Mouse (Mus musculus): Measurements from ENCODE around the gene Aes. TPM values are rescaled to one million over a fixed set of nuclear protein-coding genes. Genes with fewer than 3 reads are reported as not detected.

Gene Aes
- polyA plus RNA-seq, 1 experiment from 2014 or later: 324 TPM

DNA sequence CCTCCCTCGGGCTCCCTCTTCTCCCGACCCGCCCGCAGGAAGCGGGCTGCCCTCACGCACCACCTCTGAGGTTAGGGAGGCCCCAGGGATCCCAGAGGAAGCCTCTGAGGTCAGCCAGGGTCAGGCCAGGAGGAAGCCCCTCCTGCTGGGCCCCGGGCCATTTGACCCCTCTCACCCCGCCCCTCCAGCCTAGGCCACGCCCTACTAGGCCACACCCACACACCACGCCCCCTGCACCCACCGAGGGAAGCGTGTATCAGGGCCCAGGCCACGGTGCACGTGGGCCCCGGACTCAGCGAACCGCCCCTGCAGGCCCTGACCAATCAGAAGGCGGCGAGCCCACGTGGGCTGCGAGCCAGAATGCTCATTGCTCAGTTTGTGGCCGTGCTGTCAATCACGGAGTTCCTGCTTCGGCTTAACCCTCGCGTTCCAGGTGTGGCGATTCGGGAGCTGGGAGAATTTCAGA, 41.5 kb downstream of the Aes start, which contains the start of gene Tle6:
Gene Tle6, minus strand, starts transcription at position 336 of the 466 bp plus-strand sequence.
- Histone ChIP-seq H3K9ac (ENCODE audit: low read length) (no peak within 1 kb of the TSS), H3K4me2 (ENCODE audit: low read depth, low read length, severe bottlenecking) (peak within 1 kb of the TSS; percentile 31; the same call in 1 of the 2 replicates), H3K27me3 (ENCODE audit: control insufficient read depth, insufficient read depth, low read length) (peaks cover 51% of the 10 kb centered on the region), H3K4me1 (replicated peaks; ENCODE audit: control insufficient read depth, insufficient read depth, low read length) (peaks cover 22% of the 10 kb centered on the region), H3K9me3 (ENCODE audit: control insufficient read depth, low read length) (no peaks in the 10 kb centered on the region), H3K4me3 (ENCODE audit: low read depth, low read length) (no peak within 1 kb of the TSS; the same call in 1 of the 2 replicates), H3K36me3 (ENCODE audit: control insufficient read depth, insufficient read depth, low read length) (no peaks in the 10 kb centered on the region), H3K27ac (ENCODE audit: low read depth, low read length) (no peak within 1 kb of the TSS)
- peak; percentile 86 for ATAC-seq (replicated peaks; ENCODE audit: low FRiP score)
- DNase-seq (ENCODE audit: low spot score): peak; percentile 98
- WGBS: under 1% methylated on average over 28 of the region's 28 CpGs

DNA sequence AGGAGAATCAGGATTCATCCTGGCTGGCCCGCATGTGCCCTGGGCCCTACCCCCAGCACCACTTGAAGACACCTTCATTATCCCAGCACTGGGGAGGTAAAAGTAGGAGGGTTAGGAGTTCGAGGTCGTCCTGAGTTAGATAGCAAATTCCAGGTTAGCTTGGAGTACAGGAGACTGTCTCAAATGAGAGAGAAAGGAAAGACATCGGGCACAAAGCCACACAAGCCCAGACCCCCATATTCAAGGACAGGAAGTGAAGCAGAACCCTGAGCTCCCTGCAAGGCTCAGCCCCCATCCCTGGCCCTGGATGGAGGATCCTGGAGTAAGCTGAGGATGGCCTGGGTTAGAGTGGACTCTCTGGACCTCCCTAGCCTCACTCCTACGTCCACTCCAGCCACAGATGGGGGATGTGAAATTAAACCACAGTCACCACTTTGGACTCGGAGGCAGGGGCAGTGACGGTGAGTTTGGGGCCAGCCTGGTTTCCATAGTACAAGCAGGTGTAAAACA, 42.2 kb downstream of the Aes start:
- Histone ChIP-seq H3K4me1 (replicated peaks; ENCODE audit: control insufficient read depth, insufficient read depth, low read length) (peaks cover 18% of the 10 kb centered on the region), H3K9ac (ENCODE audit: low read length) (no peak overlapping the region), H3K4me2 (ENCODE audit: low read depth, low read length, severe bottlenecking) (no peak overlapping the region), H3K4me3 (ENCODE audit: low read depth, low read length) (no peak overlapping the region), H3K9me3 (ENCODE audit: control insufficient read depth, low read length) (no peaks in the 10 kb centered on the region), H3K36me3 (ENCODE audit: control insufficient read depth, insufficient read depth, low read length) (no peaks in the 10 kb centered on the region), H3K27ac (ENCODE audit: low read depth, low read length) (no peak overlapping the region), H3K27me3 (ENCODE audit: control insufficient read depth, insufficient read depth, low read length) (peaks cover 45% of the 10 kb centered on the region)
- DNase-seq (ENCODE audit: low spot score): no peak
- 15% methylated on average over 7 of the region's 7 CpGs for WGBS
- ATAC-seq (replicated peaks; ENCODE audit: low FRiP score): no peak

DNA sequence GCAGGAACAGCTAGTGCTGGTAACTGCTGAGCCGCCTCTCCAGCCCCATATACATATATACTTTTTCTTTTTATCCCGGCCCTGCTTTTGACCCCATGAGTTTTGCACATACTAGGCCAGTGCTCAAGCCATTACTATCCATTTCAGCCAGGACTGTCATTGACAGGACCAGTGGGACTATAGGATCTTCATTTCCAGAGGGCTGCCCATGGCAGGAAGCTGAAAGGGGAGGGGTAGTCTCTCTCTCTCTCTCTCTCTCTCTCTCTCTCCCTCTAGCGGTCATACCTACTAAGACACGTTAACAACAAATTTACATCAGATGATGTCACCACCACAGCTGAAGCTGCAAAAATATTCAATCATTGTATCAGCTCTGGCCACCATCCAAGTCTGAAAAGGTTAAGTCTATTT, 43.5 kb downstream of the Aes start:
- H3K4me1 ChIP-seq (replicated peaks; ENCODE audit: control insufficient read depth, insufficient read depth, low read length): peaks cover 8% of the 10 kb centered on the region
- H3K27me3 ChIP-seq (ENCODE audit: control insufficient read depth, insufficient read depth, low read length): peaks cover 33% of the 10 kb centered on the region

DNA sequence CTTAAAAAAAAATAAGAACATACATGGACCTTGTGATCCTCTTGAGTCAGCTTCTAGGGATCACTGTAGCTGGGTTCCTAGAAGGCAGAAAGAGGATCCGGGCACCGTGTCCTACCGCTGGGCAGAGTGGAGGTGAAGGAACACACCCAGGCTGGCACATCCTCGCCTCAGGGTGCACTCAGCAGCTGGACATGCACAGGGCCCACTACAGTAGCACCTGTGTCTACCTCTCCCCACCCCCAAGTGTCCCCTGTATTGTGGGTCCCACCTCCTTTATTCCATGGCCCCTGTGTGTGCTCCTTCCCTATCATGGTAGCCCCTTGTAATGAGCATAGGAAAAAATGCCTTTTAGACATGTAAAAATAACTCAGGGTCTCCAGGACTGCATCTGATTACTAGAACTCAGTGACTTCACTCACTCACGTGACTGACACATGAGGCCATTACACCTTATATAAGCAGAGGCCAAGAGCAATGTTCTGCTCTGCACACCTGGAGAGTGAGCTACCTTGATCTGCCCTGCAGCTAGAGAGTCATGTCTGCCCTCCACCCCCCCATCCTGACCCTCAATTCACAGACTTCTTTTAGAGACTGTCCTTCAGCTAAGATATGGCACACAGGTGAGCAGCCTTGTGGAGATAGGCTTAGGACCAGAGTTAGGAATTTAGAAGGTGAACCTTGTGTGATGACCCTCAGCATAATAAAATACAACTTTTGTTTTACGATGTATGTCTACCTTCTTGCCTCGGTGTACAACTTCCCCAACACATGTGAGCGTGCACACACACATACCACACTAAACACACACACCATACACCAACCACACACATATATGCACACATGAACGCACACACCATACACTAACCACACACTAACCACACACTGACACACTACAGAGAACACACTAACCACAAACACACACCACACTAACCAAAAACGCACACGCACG, 45.0 kb downstream of the Aes start:
- no peak for ATAC-seq (replicated peaks; ENCODE audit: low FRiP score)
- Histone ChIP-seq H3K27ac (ENCODE audit: low read depth, low read length) (no peak overlapping the region), H3K4me2 (ENCODE audit: low read depth, low read length, severe bottlenecking) (no peak overlapping the region), H3K9me3 (ENCODE audit: control insufficient read depth, low read length) (no peaks in the 10 kb centered on the region), H3K4me3 (ENCODE audit: low read depth, low read length) (no peak overlapping the region), H3K9ac (ENCODE audit: low read length) (peak overlapping the region; percentile 20; the same call in 1 of the 2 replicates), H3K4me1 (replicated peaks; ENCODE audit: control insufficient read depth, insufficient read depth, low read length) (peaks cover 8% of the 10 kb centered on the region), H3K36me3 (ENCODE audit: control insufficient read depth, insufficient read depth, low read length) (no peaks in the 10 kb centered on the region), H3K27me3 (ENCODE audit: control insufficient read depth, insufficient read depth, low read length) (peaks cover 20% of the 10 kb centered on the region)
- 83% methylated on average over 12 of the region's 12 CpGs for WGBS
- no peak for DNase-seq (ENCODE audit: low spot score)

More for the DNA sequence above, 43.5 kb downstream of the Aes start:
- Histone ChIP-seq H3K27ac (ENCODE audit: low read depth, low read length) (no peak overlapping the region), H3K4me3 (ENCODE audit: low read depth, low read length) (no peak overlapping the region), H3K9ac (ENCODE audit: low read length) (no peak overlapping the region), H3K4me2 (ENCODE audit: low read depth, low read length, severe bottlenecking) (no peak overlapping the region), H3K36me3 (ENCODE audit: control insufficient read depth, insufficient read depth, low read length) (no peaks in the 10 kb centered on the region), H3K9me3 (ENCODE audit: control insufficient read depth, low read length) (no peaks in the 10 kb centered on the region)
- ATAC-seq (replicated peaks; ENCODE audit: low FRiP score): no peak
- 26% methylated on average over 4 of the region's 4 CpGs for WGBS
- DNase-seq (ENCODE audit: low spot score): no peak

DNA sequence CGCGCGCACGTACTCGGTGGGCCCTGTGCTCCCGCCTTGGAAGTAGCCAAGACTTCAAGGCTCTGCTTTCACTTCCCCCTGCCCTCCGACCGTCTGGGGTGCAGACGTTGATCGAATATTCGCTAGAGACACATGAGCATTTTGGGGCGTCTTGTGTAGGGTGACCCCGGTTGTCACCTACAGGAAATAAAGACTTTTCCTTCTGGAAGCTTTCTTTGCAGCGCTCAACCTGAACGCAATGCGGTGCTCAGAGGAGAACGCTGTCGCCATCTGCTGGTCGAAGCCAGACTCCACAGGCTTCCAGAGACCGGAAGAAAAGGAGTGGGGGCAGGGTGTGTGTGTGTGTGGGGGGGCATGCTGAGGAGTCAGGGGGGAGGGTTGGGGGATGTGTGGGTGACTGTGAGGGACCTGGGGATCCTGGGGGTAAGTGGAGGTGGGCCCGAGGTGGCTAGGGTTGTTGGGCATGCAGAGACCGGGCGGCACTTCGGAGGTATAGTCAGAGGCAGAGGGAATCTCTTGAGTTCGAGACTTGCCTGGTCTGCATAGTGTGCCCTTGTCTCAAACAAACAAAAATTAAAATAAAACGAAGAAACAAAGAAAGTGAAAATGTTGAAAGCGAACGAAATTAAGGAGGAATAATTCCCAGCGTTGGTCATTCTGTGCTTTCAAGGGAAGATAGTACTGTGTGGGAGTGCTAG, 45.8 kb downstream of the Aes start:
- H3K4me3 ChIP-seq (ENCODE audit: low read depth, low read length): peak overlapping the region; percentile 38
- peak overlapping the region; percentile 70 for H3K27ac ChIP-seq (ENCODE audit: low read depth, low read length)
- peaks cover 8% of the 10 kb centered on the region for H3K4me1 ChIP-seq (replicated peaks; ENCODE audit: control insufficient read depth, insufficient read depth, low read length)
- peak; percentile 19; the same call in 1 of the 2 replicates for ATAC-seq (replicated peaks; ENCODE audit: low FRiP score)
- WGBS: 21% methylated on average over 29 of the region's 29 CpGs
- H3K27me3 ChIP-seq (ENCODE audit: control insufficient read depth, insufficient read depth, low read length): peaks cover 15% of the 10 kb centered on the region
- peak overlapping the region; percentile 57 for H3K4me2 ChIP-seq (ENCODE audit: low read depth, low read length, severe bottlenecking)
- peak; percentile 92 for DNase-seq (ENCODE audit: low spot score)
- H3K9me3 ChIP-seq (ENCODE audit: control insufficient read depth, low read length): no peaks in the 10 kb centered on the region
- H3K9ac ChIP-seq (ENCODE audit: low read length): peak overlapping the region; percentile 51
- H3K36me3 ChIP-seq (ENCODE audit: control insufficient read depth, insufficient read depth, low read length): no peaks in the 10 kb centered on the region

DNA sequence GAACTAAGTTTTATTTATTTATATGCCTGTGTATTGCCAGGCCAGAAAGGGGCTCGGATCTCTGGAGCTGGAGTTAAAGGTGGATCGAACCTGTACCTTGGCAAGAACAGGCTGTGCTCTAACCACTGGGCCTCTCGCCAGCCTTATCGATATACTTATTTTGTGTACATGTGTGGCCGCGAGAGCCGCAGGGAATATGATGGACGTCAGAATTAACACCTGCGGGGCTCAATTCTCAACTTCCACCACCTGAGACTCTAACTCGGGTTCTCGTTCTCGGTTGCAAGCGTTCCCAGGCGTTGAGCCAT, 46.3 kb downstream of the Aes start:
- H3K4me2 ChIP-seq (ENCODE audit: low read depth, low read length, severe bottlenecking): peak overlapping the region; percentile 57
- H3K4me1 ChIP-seq (replicated peaks; ENCODE audit: control insufficient read depth, insufficient read depth, low read length): peaks cover 5% of the 10 kb centered on the region
- peak overlapping the region; percentile 70 for H3K27ac ChIP-seq (ENCODE audit: low read depth, low read length)
- peak; percentile 13 for ATAC-seq (replicated peaks; ENCODE audit: low FRiP score)
- H3K4me3 ChIP-seq (ENCODE audit: low read depth, low read length): peak overlapping the region; percentile 38
- WGBS: 6% methylated on average over 14 of the region's 14 CpGs
- no peaks in the 10 kb centered on the region for H3K36me3 ChIP-seq (ENCODE audit: control insufficient read depth, insufficient read depth, low read length)
- DNase-seq (ENCODE audit: low spot score): no peak
- H3K9me3 ChIP-seq (ENCODE audit: control insufficient read depth, low read length): no peaks in the 10 kb centered on the region
- peak overlapping the region; percentile 51 for H3K9ac ChIP-seq (ENCODE audit: low read length)
- peaks cover 14% of the 10 kb centered on the region for H3K27me3 ChIP-seq (ENCODE audit: control insufficient read depth, insufficient read depth, low read length)

DNA sequence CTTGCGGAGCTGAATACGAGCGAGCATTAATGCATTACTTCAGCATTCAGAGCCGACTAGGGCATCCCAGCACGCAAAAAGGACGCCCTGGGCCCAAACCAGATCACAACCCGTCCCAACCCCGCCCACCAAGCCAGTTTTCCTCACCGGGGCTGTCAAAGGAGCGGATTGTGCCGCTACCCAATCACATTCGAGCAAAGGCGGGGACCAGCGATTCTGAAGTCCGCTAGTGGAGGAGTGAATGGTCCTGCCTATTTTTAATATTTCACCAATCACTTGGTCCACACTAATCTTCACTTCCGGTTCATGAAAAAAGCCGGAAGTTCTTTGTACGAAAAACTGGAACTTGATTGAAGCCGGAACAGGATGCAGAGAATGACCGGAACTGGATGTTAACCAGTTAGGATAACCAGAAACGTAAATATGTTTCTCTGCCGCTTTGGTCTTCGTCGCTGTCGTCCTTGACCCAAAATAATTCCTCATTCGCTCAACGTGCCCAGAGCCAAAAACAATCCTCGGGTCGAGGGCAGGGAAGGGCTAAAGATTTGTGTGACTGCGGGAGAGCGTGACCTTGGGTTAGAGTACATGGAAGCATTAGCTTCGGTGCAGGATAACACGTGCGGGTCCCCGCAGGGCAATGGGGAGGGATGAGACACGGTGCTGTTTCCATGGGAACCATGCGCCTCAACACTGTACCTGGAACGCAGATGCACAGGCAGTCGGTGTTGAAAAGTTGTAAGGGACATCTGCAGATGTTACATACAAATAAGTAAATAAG, 46.9 kb downstream of the Aes start, which contains the start of gene BC025920:
Gene BC025920, plus strand, starts transcription at position 297 of the 778 bp plus-strand sequence.
- Histone ChIP-seq H3K9me3 (ENCODE audit: control insufficient read depth, low read length) (no peaks in the 10 kb centered on the region), H3K9ac (ENCODE audit: low read length) (peak within 1 kb of the TSS; percentile 51), H3K36me3 (ENCODE audit: control insufficient read depth, insufficient read depth, low read length) (no peaks in the 10 kb centered on the region), H3K27ac (ENCODE audit: low read depth, low read length) (peak within 1 kb of the TSS; percentile 70), H3K4me2 (ENCODE audit: low read depth, low read length, severe bottlenecking) (peak within 1 kb of the TSS; percentile 57), H3K27me3 (ENCODE audit: control insufficient read depth, insufficient read depth, low read length) (peaks cover 12% of the 10 kb centered on the region), H3K4me3 (ENCODE audit: low read depth, low read length) (peak within 1 kb of the TSS; percentile 38), H3K4me1 (replicated peaks; ENCODE audit: control insufficient read depth, insufficient read depth, low read length) (0 out of 2 replicates have a peak, but pooled peaks cover 3% of the 10 kb centered on the region)
- ATAC-seq (replicated peaks; ENCODE audit: low FRiP score) (peak; percentile 87), DNase-seq (ENCODE audit: low spot score) (peak; percentile 95)
- WGBS: under 1% methylated on average over 39 of the region's 39 CpGs

DNA sequence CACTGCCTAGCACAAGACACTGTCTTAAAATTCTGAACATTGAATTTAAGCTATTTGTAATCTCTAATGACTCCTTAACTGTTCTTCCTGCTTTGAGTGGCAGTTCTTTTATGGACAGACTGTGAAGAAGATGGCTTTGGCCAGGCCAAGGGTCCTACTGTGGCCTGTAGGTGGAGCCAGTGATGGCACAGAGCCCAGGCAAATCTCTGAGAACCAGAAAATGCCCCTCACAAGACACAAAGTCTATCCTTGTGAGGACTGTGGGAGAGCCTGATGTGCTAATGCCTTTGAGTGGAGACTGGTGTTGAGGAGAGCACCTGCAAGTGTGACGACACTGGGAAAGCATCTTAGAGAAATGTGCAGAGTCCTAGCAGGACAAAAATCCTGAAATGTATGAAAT, 49.0 kb downstream of the Aes start:
- Histone ChIP-seq H3K9ac (ENCODE audit: low read length) (no peak overlapping the region), H3K9me3 (ENCODE audit: control insufficient read depth, low read length) (no peaks in the 10 kb centered on the region), H3K27ac (ENCODE audit: low read depth, low read length) (no peak overlapping the region), H3K4me2 (ENCODE audit: low read depth, low read length, severe bottlenecking) (no peak overlapping the region), H3K4me3 (ENCODE audit: low read depth, low read length) (no peak overlapping the region), H3K27me3 (ENCODE audit: control insufficient read depth, insufficient read depth, low read length) (no peaks in the 10 kb centered on the region), H3K36me3 (ENCODE audit: control insufficient read depth, insufficient read depth, low read length) (no peaks in the 10 kb centered on the region), H3K4me1 (replicated peaks; ENCODE audit: control insufficient read depth, insufficient read depth, low read length) (0 out of 2 replicates have a peak, but pooled peaks cover 3% of the 10 kb centered on the region)
- DNase-seq (ENCODE audit: low spot score) (no peak), ATAC-seq (replicated peaks; ENCODE audit: low FRiP score) (no peak)
- WGBS: 85% methylated on average over 1 of the region's 1 CpGs

Measured in forebrain, embryonic 11.5 days (tissue).